Mouse (Mus musculus): ENCODE measurements at regions not wholly inside any gene's neighbourhood (a gene's known extent, or its start where the extent isn't known, plus 50 kb on each side); places are given as distances from the start of the nearest gene placed in this dataset.
A peak's percentile ranks its signal among the peaks of the same experiment; 100 is the strongest.

DNA sequence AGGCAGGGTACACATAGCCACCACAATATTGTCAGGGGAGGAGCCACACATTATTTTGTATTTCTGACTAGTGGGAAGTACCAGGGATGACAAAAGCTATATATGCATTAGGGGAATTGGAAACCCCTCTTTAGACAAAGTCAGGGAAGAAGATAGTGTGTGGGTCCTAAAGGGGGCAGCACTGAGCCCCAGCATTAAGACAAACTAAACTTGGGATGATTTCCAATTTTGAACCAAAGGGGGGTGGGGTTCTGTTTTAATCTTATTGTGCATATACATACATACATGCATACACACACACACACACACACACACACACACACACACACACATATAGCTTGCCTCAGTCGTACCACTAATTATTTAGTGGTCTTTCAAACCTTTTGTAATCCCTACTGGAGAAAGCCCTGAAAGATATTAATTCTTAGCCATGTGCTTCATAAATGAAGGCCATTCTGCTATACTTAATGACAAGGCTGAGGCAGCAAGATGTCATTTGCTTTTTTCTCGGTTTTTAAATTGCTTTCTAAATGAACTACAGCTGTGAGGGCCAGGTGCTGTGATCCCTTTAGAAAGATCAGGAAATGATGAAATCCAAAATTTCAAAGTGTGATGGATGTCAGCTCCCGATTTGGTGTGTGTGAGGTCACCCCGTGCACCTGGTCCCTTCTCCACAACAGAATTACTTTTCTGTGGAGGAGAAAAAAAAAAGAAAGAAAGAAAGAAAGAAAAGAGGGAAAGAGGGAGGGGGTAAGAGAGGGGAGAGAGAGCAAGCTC is 523.5 kb downstream of the Rnf144a start:
- DNase-seq, result no peak

- DNase-seq, result peak; percentile 53 to 60
Observed at GRCm38 (mm10) chr12:25890722-25891121, 524.3 kb downstream of the Rnf144a start.

- DNase-seq, result peak; percentile 19 to 21
Observed at GRCm38 (mm10) chr12:25883771-25884171, 531.3 kb downstream of the Rnf144a start.

DNA sequence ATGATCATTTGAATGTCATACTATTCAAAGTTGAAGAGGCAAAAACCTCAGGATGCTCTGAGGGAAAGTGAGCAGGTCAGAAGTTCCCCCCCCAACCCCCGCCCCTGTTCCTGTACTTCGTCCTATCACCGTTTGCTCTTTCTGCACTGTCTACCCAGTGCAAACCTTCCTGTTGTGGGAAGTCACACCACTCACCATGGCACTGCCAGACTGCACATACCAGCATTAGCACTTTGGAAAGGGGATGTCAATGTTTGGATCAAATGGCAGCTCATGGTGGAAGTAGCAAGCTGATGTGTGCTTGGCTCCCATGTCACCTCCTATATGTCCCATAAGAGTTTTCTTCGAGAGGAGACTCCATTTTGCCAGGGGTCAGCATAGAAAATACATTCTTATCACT is 543.2 kb downstream of the Rnf144a start:
- DNase-seq, result no peak

DNA sequence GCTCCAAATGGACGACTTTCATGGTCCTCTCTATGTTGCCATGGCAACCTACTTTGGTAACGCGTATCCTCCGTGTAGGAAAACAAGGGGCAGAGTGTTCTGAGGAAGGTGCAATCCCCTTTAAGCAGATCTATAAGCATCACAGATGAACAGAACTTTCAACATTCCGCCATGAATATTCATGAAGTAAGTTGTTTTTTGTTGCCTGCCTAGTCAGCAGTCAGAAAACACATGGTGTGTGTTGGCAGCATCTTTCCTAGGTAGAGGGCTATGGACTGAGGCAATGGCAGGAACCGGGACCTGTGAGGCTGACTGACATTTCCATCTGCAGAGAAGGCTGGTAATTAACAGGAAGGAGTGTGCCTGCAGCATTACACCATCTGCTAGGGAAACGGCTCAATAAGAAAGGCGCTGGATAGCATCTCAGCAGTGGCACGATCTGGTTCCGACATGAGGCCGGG is 544.0 kb downstream of the Rnf144a start:
- no peak for DNase-seq

- DNase-seq, result no peak
Observed at GRCm38 (mm10) chr12:25869846-25870245, 545.2 kb downstream of the Rnf144a start.

GRCm38 (mm10) chr12:25865063-25865462 is 550.0 kb downstream of the Rnf144a start:
- DNase-seq, result no peak

- DNase-seq, result peak; percentile 25 to 29
Observed at GRCm38 (mm10) chr12:25864113-25864852, 550.8 kb downstream of the Rnf144a start.

DNA sequence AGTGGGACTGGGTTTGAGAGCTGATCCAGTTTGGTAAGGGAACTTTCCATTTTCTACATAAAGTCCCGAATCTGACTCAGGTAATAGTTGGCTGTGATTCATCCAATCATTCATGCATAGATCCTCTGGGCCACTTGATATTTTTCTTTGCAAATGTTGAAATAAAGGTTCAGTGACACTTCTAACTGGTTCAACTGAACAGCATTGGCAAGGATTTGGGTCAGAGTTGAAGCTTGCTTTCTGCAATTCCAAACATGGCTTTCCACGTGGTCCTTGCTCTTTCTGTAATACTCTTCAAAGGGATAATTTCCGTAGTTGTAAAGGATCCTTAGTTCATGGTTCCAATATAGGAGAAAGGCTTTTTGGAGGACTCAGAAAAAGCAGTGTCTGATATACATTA is 554.0 kb downstream of the Rnf144a start:
- no peak for DNase-seq

GRCm38 (mm10) chr12:25858397-25858796 is 556.7 kb downstream of the Rnf144a start:
- peak; percentile 10 to 27 for DNase-seq

GRCm38 (mm10) chr12:25830057-25830456 is 585.0 kb downstream of the Rnf144a start:
- no peak for DNase-seq

GRCm38 (mm10) chr12:25827961-25828360 is 587.1 kb downstream of the Rnf144a start:
- no peak for DNase-seq

DNA sequence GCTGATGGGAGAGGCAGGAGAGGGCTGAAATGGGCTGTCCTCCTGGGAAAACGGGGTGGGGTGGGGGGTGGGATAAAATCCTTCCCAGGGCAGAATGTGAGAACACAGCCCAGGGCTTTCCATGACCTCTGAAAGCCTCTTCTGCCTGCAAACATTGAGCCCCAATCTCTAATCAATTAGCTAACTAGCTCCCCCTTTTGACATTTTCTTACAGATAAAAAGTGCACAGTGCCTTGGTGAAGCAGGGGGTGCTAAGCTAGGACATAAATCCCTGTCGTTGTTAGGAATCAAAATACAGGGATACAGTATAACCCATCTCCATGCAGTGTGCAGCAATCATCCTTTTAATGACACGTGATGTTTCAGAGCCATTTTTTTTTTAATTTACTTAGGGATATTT is 588.1 kb downstream of the Rnf144a start:
- DNase-seq, result no peak

DNA sequence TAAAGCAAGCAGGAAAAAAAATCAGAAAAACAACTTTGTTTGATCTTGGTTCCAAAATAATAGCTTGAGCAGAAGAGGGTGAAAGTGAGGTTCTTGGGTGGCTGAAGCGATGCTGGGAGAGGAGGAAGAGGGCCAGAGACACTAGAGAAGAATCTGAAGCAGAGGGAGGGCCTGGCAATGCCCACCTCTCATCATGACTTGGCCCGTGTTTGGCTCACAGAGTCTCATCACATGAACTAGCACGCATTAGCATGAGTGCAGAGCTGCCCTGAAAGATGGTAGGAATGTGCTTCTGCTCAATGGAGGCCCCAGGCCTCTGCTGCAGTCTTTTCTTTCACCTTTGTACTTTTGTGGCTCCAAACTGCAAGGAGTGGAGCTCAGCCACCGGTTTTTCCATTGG is 588.6 kb downstream of the Rnf144a start:
- no peak for DNase-seq

DNA sequence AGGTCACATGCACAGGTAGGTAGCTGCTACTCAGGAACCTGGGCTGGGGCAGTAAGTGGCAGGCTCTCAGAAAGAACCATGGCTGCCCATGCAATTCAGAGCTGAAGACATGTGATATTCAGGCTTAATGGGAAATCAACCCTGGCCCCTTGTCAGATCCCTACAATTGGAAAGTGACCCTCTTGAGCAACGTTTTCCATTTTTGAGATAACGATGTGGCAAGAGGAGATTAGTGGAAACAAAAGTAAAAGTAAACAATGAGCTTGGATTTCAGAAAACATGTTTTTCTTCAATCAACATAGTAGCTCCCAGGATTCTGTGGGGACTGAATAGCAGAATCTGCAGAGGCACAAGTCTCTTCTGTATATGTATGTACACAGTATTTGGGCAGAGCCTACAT is 598.8 kb downstream of the Rnf144a start:
- no peak for DNase-seq

GRCm38 (mm10) chr12:25795092-25795491 is 620.0 kb downstream of the Rnf144a start:
- DNase-seq, result no peak

DNA sequence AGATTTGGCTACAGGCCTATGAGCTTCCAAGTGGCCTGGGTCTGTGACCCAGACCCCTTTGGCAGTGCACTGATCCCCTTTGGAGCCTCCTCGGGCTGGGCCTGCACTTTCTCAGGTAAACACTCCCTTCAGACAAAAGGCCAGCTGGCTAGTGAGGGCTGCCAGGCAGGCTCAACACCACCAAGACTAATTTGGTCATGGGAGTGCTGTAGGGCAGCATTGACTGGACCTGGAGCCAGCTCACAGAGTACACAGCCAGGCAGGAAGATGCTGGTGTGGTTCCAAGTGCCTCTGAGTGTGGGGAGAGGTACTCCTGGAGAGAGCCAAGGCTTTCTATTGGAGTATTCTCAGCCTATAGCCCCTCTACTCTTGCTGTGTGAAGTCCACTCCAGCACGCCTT is 620.5 kb downstream of the Rnf144a start:
- no peak for DNase-seq

DNA sequence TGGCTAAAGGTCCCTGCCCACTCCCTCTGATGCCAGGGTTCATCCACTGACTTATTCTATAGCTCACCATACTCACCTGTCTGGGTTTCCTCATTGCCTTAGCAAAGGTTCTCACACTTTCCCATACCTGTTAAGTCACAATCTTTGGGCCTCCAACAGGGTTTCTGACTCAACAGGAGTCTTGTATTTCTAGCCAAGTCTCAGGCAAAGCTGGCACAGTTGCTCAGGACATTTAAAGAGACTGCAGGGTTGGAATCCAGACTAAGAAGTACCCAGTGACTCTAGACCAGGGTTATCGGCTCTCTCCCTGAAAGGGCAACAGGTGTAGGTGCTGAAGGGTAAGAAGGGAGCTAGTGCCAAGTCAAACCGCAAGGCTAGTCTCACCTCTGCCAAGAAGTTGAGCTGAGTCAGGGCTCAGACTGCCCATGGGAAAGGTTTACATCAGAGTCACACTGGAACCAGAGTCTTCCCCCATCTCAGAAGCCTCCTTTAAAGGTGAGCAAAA is 622.4 kb downstream of the Rnf144a start:
- DNase-seq, result no peak

GRCm38 (mm10) chr12:25790956-25791355 is 624.1 kb downstream of the Rnf144a start:
- DNase-seq, result no peak

GRCm38 (mm10) chr12:25785646-25786606 is 629.1 kb downstream of the Rnf144a start:
- DNase-seq, result peak; percentile 14 to 22

DNA sequence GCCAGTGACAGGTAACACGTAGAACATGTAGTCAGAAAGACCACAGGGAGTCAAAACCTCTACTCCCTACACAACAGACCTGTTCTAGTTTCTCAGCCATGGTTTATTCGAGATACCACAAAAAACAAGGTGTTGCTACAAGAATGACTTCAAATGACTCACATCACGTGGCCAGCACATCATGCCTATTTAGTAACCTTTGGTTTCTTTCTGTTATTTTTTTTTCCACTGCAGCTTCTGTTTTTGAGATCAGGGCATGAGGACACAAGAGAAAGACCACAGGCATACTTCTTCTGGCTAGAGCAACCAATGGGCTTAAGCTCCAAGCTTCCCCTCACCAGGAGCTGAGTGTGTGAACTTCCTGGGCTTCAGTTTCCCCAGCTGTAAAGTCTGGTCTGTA is 630.7 kb downstream of the Rnf144a start:
- DNase-seq, result no peak

DNA sequence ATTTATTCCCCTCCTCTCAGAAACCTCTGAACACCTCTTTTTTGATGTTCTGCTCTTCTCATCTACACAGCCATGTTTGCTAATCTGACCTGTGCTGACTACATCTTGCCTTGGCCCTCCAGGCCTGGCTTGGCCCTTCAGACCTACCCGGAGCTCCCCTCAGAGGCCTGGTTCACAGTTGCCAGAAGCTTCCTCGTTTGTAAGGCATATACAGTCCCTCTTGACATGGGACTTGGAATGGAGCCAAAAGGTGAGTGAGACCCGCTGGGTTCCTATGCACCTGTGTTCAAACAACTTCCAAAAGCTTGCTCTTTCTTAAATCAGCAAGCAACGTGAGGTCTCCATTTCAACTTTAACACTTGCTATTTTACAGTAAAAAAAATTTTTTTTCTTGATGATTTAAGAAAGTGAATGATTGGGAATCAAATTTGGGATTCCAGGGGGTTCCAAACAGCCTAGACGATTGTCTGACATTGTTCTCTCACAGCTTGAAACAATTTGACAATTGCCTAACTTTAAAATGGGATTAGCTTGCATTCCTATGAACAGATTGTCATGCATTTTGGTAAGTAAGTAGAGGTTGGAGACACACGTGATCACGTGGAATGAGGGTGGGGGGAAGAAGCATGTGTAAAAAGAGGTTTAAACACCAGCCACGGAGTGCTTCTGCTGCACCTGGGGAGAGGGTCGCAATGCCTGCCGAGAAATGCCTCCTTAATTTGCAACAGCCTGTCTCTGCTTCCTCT is 631.9 kb downstream of the Rnf144a start:
- DNase-seq, result no peak
